Mouse (Mus musculus) liver, embryonic 13.5 days (tissue): ENCODE data around the gene Pkd2l1. TPM values are rescaled to one million over a fixed set of nuclear protein-coding genes. Genes with fewer than 3 reads are reported as not detected.

ENCODE experiments used
- ATAC-seq: fragments of 200-750 bp; cut with Nextera tagmentation; 2 replicates; pipeline ENCODE4 v1.8.0; 2017; ENCODE audit warnings: low read depth, mild to moderate bottlenecking, moderate number of reproducible peaks, moderate library complexity
- DNase-seq: peaks from one replicate; pipeline ENCODE4 v3.0.0; 2022
- H3K27ac ChIP-seq: fragments of 300-500 bp; sonication (generic); 2 replicates; pipeline ENCODE4 v1.5.1; 2015; ENCODE audit warnings: moderate library complexity, mild to moderate bottlenecking, inconsistent platforms
- H3K27me3 ChIP-seq: fragments of 300-500 bp; sonication (generic); 2 replicates; pipeline ENCODE4 v1.6.1; 2015; ENCODE audit warnings: mild to moderate bottlenecking, inconsistent platforms
- H3K36me3 ChIP-seq: fragments of 300-500 bp; sonication (generic); 2 replicates; pipeline ENCODE4 v1.6.1; 2015; ENCODE audit warnings: mild to moderate bottlenecking, inconsistent platforms
- H3K4me1 ChIP-seq: fragments of 300-500 bp; sonication (generic); replicated peaks from 2 replicates; pipeline ENCODE4 v1.6.1; 2015; ENCODE audit warnings: inconsistent platforms
- H3K4me2 ChIP-seq: fragments of 300-500 bp; sonication (generic); 2 replicates; pipeline ENCODE4 v1.6.1; 2015; ENCODE audit warnings: inconsistent platforms, mild to moderate bottlenecking, moderate library complexity
- H3K4me3 ChIP-seq: fragments of 300-500 bp; sonication (generic); replicated peaks from 2 replicates; pipeline ENCODE4 v1.5.1; 2015; ENCODE audit warnings: mild to moderate bottlenecking, inconsistent platforms
- H3K9ac ChIP-seq: fragments of 300-500 bp; sonication (generic); 2 replicates; pipeline ENCODE4 v1.6.1; 2015; ENCODE audit warnings: mild to moderate bottlenecking, inconsistent platforms
- H3K9me3 ChIP-seq: fragments of 300-500 bp; sonication (generic); replicated peaks from 2 replicates; pipeline ENCODE4 v1.6.1; 2016; ENCODE audit warnings: inconsistent platforms
- WGBS: fragments of 180-500 bp; shearing (Covaris S2); methylation state at CpG from one replicate; pipeline ENCODE4 v1.1.7; 2015; ENCODE audit not compliant: insufficient replicate concordance; 5-methylcytosine and 5-hydroxymethylcytosine counted together
- polyA plus RNA-seq: library from polyadenylated mRNA; unstranded; fragments of >200 nt; fragmentation: Nextera tagmentation; extraction: Ambion mirVana; gene quantifications from 2 replicates; pipeline ENCODE4 v1.2.1, GENCODE M21; 2015

The Pkd2l1 gene
- polyA plus RNA-seq, 1 experiment from 2014 or later = not detected

DNA sequence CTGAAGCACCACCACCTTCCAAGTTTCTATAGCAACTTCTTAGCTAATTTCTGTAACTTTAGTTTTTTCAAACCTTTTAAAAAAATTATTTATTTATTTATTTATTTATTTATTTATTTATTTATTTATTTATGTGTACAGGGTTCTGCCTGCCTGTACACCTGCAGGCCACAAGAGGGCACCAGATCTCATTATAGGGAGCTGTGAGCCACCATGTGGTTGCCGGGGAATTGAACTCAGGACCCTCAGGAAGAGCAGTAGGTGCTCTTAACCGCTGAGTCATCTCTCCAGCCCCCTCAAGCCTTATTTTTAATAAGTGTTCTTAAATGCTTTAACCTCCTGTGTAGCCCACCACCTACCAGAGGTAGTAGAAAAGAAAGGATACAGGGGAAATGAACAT lies 6.7 kb upstream of the Pkd2l1 start:
- Histone ChIP-seq H3K36me3 (no peaks in the 10 kb centered on the region), H3K27me3 (no peaks in the 10 kb centered on the region), H3K9me3 (no peaks in the 10 kb centered on the region), H3K27ac (no peak overlapping the region), H3K4me2 (no peak overlapping the region), H3K4me3 (no peak overlapping the region), H3K9ac (no peak overlapping the region), H3K4me1 (peaks cover 15% of the 10 kb centered on the region; the same call in 1 of the 2 replicates)
- WGBS = 74% methylated on average over 2 of the region's 2 CpGs
- no peak for ATAC-seq
- DNase-seq = no peak

DNA sequence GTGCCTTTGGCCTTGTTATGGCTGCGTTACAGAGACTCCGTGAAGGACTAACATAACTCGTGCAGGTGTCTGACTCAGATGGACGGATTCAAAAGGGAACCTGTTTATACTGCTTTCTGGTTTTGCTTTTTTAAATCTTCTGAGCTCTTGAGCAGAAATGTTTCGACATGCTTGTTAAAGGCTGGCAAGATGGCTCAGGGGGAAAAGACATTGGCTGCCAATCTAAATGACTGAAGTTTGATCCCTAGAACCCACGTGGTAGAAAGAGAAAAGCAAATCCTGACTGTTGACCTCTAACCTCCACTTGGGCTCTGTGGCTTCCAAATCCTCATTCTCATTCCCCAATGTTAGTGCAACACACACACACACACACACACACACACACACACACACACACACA lies 6.3 kb upstream of the Pkd2l1 start:
- no peaks in the 10 kb centered on the region for H3K27me3 ChIP-seq
- peaks cover 15% of the 10 kb centered on the region; the same call in 1 of the 2 replicates for H3K4me1 ChIP-seq
- H3K4me3 ChIP-seq = no peak overlapping the region
- H3K4me2 ChIP-seq = no peak overlapping the region
- H3K36me3 ChIP-seq = no peaks in the 10 kb centered on the region
- no peak overlapping the region for H3K9ac ChIP-seq
- 77% methylated on average over 6 of the region's 6 CpGs for WGBS
- no peak overlapping the region for H3K27ac ChIP-seq
- H3K9me3 ChIP-seq = no peaks in the 10 kb centered on the region
- no peak for DNase-seq
- ATAC-seq = no peak

DNA sequence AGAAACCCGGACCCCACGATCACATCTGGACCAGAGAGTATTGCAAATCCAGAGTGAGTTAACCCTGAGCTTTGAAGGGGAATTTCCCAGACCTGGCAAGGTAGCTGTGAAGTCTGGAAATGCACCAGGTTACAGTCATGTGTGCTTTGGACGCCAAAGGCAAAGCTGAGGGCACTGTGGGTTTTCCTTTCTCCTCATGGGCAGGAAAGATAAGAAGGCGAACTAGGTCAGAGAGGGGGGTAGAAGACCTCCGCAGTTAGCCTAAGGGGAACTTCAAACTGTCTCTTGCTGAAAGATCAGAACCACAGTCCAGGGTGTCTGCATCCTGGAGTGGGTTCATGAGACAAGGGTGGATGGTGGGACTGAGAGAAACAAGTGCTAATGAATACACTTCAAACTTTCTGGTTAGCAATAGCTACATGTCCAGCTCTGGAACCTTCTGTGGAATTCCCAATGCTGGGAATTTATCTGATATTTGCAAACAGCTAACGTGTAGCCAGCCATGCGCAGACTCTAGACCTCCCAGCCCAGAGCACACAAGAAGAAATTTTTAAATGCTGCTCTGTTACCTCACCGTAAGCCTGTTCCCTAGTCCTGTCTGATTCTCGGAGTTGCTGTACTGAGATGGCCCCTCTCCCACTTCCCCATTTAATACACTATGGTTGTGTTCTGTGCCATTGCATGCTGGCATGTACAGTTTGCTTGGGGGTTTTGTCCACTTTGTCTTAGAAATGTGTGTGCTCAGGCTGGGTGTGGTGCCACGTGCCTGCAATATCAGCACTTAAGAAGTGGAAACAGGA lies 5.0 kb upstream of the Pkd2l1 start:
- Histone ChIP-seq H3K36me3 (no peaks in the 10 kb centered on the region), H3K4me1 (peaks cover 15% of the 10 kb centered on the region; the same call in 1 of the 2 replicates), H3K27ac (no peak overlapping the region; the same call in 1 of the 2 replicates), H3K9me3 (no peaks in the 10 kb centered on the region), H3K27me3 (0 out of 2 replicates have a peak, but pooled peaks cover 3% of the 10 kb centered on the region), H3K9ac (no peak overlapping the region), H3K4me2 (no peak overlapping the region), H3K4me3 (no peak overlapping the region)
- WGBS = 23% methylated on average over 10 of the region's 10 CpGs
- ATAC-seq = 0 out of 2 replicates have a peak, but pooled peaks have one; percentile 29
- DNase-seq = no peak

DNA sequence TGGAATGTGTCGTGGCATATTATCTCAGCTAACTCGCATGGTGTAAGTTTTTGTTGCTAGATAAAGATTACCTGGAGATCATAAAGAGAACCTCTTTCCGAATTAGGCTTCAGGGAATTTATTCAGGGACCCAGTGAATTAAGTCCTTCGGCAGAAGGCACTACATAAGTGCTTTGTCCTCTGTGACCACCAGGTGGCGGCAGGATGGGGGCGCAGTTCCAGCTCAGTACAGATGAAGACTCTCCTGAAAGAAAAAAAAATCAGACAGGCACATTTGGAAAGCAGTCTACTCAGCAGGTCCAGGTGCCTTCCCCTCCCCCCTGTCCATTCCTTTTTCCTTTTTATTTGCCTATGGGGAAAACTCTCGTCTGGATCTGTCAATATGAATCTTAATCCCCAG lies 2.9 kb upstream of the Pkd2l1 start:
- peaks cover 12% of the 10 kb centered on the region; the same call in 1 of the 2 replicates for H3K27me3 ChIP-seq
- H3K9ac ChIP-seq = no peak overlapping the region
- WGBS = 14% methylated on average over 7 of the region's 7 CpGs
- peaks cover 15% of the 10 kb centered on the region; the same call in 1 of the 2 replicates for H3K4me1 ChIP-seq
- H3K27ac ChIP-seq = no peak overlapping the region
- no peaks in the 10 kb centered on the region for H3K36me3 ChIP-seq
- no peak overlapping the region for H3K4me2 ChIP-seq
- no peak for ATAC-seq
- no peak overlapping the region for H3K4me3 ChIP-seq
- no peak for DNase-seq
- no peaks in the 10 kb centered on the region for H3K9me3 ChIP-seq

DNA sequence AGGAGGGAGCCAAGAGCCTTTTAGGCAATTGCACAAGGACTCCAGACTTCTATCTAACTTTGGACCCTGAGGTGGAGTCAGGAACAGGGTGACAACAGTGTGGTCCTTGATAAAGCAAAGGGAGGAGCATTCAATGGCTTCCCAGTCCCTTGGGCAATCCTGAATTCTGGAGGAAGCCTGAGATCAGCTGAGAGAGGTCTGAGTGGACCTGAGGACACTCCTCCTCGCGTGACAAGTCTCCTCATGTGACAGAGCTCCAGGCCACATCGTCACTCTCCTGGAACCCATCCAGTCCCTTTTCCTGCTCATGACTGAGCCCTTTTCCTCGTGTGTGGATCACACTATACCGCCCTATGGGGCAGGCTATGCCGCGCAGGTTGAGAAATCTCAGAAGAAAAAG lies 1.7 kb upstream of the Pkd2l1 start:
- peaks cover 15% of the 10 kb centered on the region; the same call in 1 of the 2 replicates for H3K4me1 ChIP-seq
- H3K4me2 ChIP-seq = no peak overlapping the region
- no peak overlapping the region for H3K27ac ChIP-seq
- ATAC-seq (no peak), DNase-seq (no peak)
- WGBS = 67% methylated on average over 7 of the region's 7 CpGs
- H3K9me3 ChIP-seq = no peaks in the 10 kb centered on the region
- no peak overlapping the region for H3K4me3 ChIP-seq
- peaks cover 12% of the 10 kb centered on the region; the same call in 1 of the 2 replicates for H3K27me3 ChIP-seq
- H3K9ac ChIP-seq = no peak overlapping the region
- H3K36me3 ChIP-seq = no peaks in the 10 kb centered on the region

DNA sequence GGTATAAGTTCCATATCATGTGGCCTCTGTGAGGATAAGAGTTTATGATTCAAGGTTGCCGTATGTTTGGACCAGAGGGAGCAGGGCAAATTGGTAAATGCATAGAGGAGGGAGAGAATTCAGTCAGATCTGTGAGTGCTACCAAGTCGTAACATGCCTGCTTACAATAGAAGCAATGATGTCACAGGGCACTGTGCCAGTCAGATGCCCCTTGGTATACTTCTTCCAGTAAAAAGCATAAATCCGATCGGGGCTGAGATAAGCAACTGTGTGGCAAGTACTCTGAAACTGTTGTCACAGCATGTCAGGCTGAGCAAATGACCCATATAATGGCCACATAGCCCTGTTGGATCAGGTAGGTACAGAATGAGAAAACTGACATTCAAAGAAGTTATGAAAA lies 3.2 kb downstream of the Pkd2l1 start:
- Histone ChIP-seq H3K4me3 (no peak overlapping the region), H3K9me3 (no peaks in the 10 kb centered on the region), H3K27ac (no peak overlapping the region), H3K4me1 (no peaks in the 10 kb centered on the region), H3K27me3 (peaks cover 12% of the 10 kb centered on the region; the same call in 1 of the 2 replicates), H3K36me3 (no peaks in the 10 kb centered on the region), H3K9ac (no peak overlapping the region), H3K4me2 (no peak overlapping the region)
- ATAC-seq = no peak
- DNase-seq = no peak
- WGBS = 75% methylated on average over 4 of the region's 4 CpGs

DNA sequence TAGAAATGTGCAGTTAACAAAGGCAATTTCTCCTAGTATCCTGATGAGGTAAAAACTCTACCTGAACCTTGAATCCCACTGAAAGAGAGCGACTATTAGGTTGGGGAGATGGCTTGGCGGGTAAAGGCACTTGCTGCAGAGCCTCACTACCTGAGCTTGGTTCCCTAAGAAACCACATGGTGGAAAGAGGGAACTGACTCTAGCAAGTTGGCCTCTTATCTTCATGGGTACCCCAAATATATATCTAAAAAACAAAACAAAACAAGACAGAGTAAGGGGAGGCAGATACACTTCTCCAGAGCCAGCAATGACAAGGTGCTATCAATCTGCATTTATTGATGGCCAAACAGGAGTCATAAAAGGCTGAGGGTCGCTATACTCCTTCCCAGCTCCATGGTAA lies 8.3 kb downstream of the Pkd2l1 start:
- Histone ChIP-seq H3K9me3 (no peaks in the 10 kb centered on the region), H3K27ac (no peak overlapping the region), H3K36me3 (no peaks in the 10 kb centered on the region), H3K4me2 (no peak overlapping the region), H3K9ac (no peak overlapping the region), H3K4me3 (no peak overlapping the region), H3K4me1 (no peaks in the 10 kb centered on the region), H3K27me3 (no peaks in the 10 kb centered on the region)
- DNase-seq = no peak
- ATAC-seq = no peak
- WGBS = 54% methylated on average over 3 of the region's 3 CpGs

DNA sequence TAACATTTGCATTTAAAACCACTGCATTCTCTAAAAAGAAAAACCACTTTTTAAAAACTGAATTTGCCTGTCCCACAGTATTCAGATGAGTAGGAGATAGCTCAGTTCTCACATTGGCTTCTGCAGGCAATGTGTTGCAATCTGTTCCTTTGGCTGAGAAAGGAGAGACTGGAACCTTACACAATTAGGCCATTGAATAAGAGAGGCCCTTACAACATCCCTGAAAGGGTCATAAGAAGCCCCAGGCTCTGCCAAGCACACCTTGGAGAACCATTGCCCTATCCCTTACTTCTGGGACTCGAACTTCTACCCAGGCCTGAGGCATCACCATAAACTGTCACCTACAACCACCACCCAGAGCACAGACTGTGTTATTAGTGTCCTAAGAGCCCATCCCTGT lies 11.7 kb downstream of the Pkd2l1 start:
- DNase-seq = no peak
- H3K4me3 ChIP-seq = no peak overlapping the region
- 40% methylated on average over 1 of the region's 1 CpGs for WGBS
- no peak for ATAC-seq
- no peaks in the 10 kb centered on the region for H3K27me3 ChIP-seq
- no peak overlapping the region for H3K9ac ChIP-seq
- H3K4me2 ChIP-seq = no peak overlapping the region
- H3K36me3 ChIP-seq = no peaks in the 10 kb centered on the region
- H3K4me1 ChIP-seq = no peaks in the 10 kb centered on the region
- H3K27ac ChIP-seq = no peak overlapping the region
- H3K9me3 ChIP-seq = no peaks in the 10 kb centered on the region

DNA sequence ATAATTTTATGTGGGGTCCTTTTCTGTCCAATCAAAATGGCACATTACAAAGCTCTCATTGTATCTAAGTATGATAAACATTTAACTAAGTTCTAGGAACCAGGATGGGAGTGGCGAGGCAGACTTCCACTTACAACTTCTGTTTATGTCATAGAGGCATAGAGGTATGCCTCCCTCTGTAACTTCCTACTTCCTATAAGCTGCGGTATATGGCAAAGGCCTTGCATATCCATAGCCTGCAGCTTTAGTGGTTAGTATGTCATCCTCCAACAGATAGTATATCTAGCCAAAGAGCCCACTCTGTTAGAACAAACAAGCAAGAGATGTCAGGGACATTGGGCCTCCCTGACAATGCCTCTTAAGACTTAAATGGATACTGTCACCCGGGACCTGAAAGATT lies 15.5 kb downstream of the Pkd2l1 start:
- DNase-seq = no peak
- no peaks in the 10 kb centered on the region for H3K9me3 ChIP-seq
- H3K27ac ChIP-seq = no peak overlapping the region
- WGBS = 53% methylated on average over 3 of the region's 3 CpGs
- H3K9ac ChIP-seq = no peak overlapping the region
- no peak for ATAC-seq
- H3K4me1 ChIP-seq = no peaks in the 10 kb centered on the region
- H3K4me3 ChIP-seq = no peak overlapping the region
- H3K4me2 ChIP-seq = no peak overlapping the region
- no peaks in the 10 kb centered on the region for H3K27me3 ChIP-seq
- H3K36me3 ChIP-seq = no peaks in the 10 kb centered on the region

DNA sequence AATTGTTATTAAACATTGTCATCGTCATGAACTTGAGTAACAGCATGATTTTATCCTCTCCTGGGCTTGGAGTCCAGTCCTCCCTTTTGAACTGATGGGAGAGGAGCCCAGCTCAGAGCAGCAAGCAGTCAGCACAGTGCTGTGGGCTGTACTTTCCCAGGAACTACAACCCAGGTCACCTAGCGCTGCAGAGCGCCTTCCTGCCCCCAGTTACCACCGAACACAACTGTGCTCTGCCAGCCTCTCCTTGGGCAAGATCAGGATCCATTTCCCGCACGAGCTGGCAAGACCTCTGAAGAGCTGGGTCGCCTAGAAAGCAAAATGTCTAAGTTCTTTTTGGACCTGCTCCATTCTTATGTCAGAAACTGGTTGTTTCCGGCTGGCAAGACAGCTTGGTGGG lies 17.4 kb downstream of the Pkd2l1 start:
- WGBS = 54% methylated on average over 8 of the region's 8 CpGs
- H3K9me3 ChIP-seq = no peaks in the 10 kb centered on the region
- ATAC-seq = no peak
- H3K4me2 ChIP-seq = no peak overlapping the region
- DNase-seq = no peak
- H3K4me1 ChIP-seq = no peaks in the 10 kb centered on the region
- no peaks in the 10 kb centered on the region for H3K36me3 ChIP-seq
- H3K27me3 ChIP-seq = no peaks in the 10 kb centered on the region
- no peak overlapping the region for H3K27ac ChIP-seq
- no peak overlapping the region for H3K4me3 ChIP-seq
- no peak overlapping the region for H3K9ac ChIP-seq

DNA sequence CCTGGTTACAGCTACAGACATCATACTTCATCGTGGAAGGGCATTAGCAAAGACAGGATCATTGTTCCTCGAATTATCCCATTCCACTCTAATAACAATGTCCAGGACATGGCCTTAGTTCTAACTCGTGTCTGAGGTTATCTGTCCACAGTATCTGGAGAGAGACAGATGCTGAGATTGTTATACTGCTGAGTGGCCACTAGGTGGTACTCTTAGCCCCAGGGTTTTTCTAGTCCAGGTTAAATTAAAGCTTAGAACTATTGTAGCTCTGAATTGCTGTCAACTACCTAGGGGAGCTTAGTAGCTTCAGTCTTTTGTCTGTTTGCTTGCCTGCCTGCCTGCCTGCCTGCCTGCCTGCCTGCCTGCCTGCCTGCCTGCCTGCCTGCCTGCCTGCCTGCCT lies 30.7 kb downstream of the Pkd2l1 start:
- Histone ChIP-seq H3K4me3 (no peak overlapping the region), H3K9ac (no peak overlapping the region), H3K4me2 (no peak overlapping the region), H3K27me3 (peaks cover 14% of the 10 kb centered on the region; the same call in 1 of the 2 replicates), H3K4me1 (no peaks in the 10 kb centered on the region), H3K9me3 (no peaks in the 10 kb centered on the region), H3K27ac (no peak overlapping the region), H3K36me3 (no peaks in the 10 kb centered on the region)
- 4% methylated on average over 3 of the region's 3 CpGs for WGBS
- DNase-seq (no peak), ATAC-seq (no peak)

DNA sequence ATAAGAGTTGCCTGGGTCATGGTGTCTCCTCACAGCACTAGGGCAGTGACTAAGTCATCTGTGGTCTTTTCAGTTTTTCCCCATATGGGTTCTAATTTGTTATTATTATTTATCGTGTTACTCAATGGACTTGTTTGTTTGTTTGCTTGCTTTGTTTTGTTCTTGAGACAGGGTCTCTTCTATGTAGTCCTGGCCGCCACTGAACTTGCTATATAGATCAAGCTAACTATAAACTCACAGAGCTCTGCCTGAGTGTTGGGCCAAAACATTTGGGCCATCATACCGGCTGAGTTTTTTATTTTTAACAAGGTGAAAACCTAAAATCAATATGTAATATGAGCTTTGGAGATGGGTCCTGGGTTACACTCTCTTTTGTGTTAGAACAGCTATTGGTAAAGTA lies 32.9 kb downstream of the Pkd2l1 start:
- DNase-seq = no peak
- WGBS = 59% methylated on average over 3 of the region's 3 CpGs

More for the DNA sequence above, 32.9 kb downstream of the Pkd2l1 start:
- Histone ChIP-seq H3K4me1 (no peaks in the 10 kb centered on the region), H3K36me3 (no peaks in the 10 kb centered on the region), H3K4me2 (no peak overlapping the region), H3K27me3 (peaks cover 31% of the 10 kb centered on the region), H3K27ac (no peak overlapping the region), H3K9me3 (no peaks in the 10 kb centered on the region), H3K9ac (no peak overlapping the region), H3K4me3 (no peak overlapping the region)
- no peak for ATAC-seq
